Mouse (Mus musculus) CH12.LX (cell line): ENCODE data around the gene Ank3. TPM values are rescaled to one million over a fixed set of nuclear protein-coding genes. Genes with fewer than 3 reads are reported as not detected.

ENCODE experiments used
- DNase-seq: peaks from one replicate; pipeline ENCODE4 v3.0.0-alpha.2; 2013; ENCODE audit errors: extremely low read depth
- H3K27ac ChIP-seq: 2 replicates; pipeline ENCODE4 v1.5.1; 2012; ENCODE audit warnings: low read depth, mild to moderate bottlenecking, control low read depth, moderate library complexity; ENCODE audit not compliant: insufficient read depth
- H3K27me3 ChIP-seq: replicated peaks from 2 replicates; pipeline ENCODE3; 2012; ENCODE audit warnings: inconsistent platforms
- H3K36me3 ChIP-seq, 2 experiments: replicated peaks in 1 of 2; 2 replicates each; pipeline versions ENCODE3 to v1.6.1; 2012; ENCODE audit warnings: inconsistent platforms in 1 of 2, low read length in 1 of 2, mild to moderate bottlenecking in 1 of 2, mixed read lengths in 1 of 2, moderate library complexity in 1 of 2; ENCODE audit not compliant: control insufficient read depth in 1 of 2, insufficient read depth in 1 of 2
- H3K4me1 ChIP-seq, 2 experiments: 2 replicates each; pipeline ENCODE4 v1.6.1; 2012; ENCODE audit warnings: inconsistent platforms in 1 of 2, moderate library complexity in 1 of 2; ENCODE audit not compliant: insufficient read depth in 2 of 2, control insufficient read depth in 1 of 2
- H3K4me2 ChIP-seq: 2 replicates; pipeline ENCODE4 v1.6.1; 2012; ENCODE audit warnings: low read depth, mild to moderate bottlenecking, control low read depth; ENCODE audit not compliant: poor library complexity, insufficient read depth, severe bottlenecking
- H3K4me3 ChIP-seq, 3 experiments: fragments of 150-350 bp in 1 of 3; sonication (generic) in 1 of 3; replicated peaks in 1 of 3; 2 replicates each; pipeline versions ENCODE3 to v1.5.1; 2011 to 2012; ENCODE audit warnings: low read depth in 2 of 3, low read length in 2 of 3, mild to moderate bottlenecking in 2 of 3, moderate library complexity in 2 of 3, control low read depth in 1 of 3, improper control_type of control experiment in 1 of 3, inconsistent platforms in 1 of 3, mixed read lengths in 1 of 3; ENCODE audit not compliant: poor library complexity in 1 of 3
- H3K79me2 ChIP-seq: replicated peaks from 2 replicates; pipeline ENCODE4 v1.6.1; 2012; ENCODE audit warnings: mild to moderate bottlenecking, moderate library complexity; ENCODE audit not compliant: control insufficient read depth, poor library complexity, insufficient read depth, severe bottlenecking; ENCODE audit errors: extremely low read depth
- H3K9ac ChIP-seq: 2 replicates; pipeline ENCODE4 v1.6.1; 2012; ENCODE audit warnings: low read depth, mild to moderate bottlenecking, control low read depth, moderate library complexity; ENCODE audit not compliant: insufficient read depth
- H3K9me3 ChIP-seq: replicated peaks from 2 replicates; pipeline ENCODE3; 2012; ENCODE audit warnings: low read length, inconsistent platforms, mixed read lengths
- CTCF ChIP-seq, 2 experiments: IDR thresholded peaks in 1 of 2; conservative IDR thresholded peaks in 1 of 2; 2 replicates each; pipeline ENCODE4 v1.5.1; 2011 to 2012; ENCODE audit warnings: low read depth in 2 of 2, low read length in 2 of 2, improper control_type of control experiment in 1 of 2, inconsistent platforms in 1 of 2, mild to moderate bottlenecking in 1 of 2, moderate library complexity in 1 of 2
- EP300 ChIP-seq: IDR thresholded peaks from 2 replicates; pipeline ENCODE4 v1.6.1; 2011; ENCODE audit warnings: low read length, improper control_type of control experiment
- KAT2A ChIP-seq: IDR thresholded peaks from 2 replicates; pipeline ENCODE4 v1.6.1; 2012; ENCODE audit warnings: low read length, improper control_type of control experiment, inconsistent platforms; ENCODE audit not compliant: insufficient replicate concordance
- MAFK ChIP-seq: IDR thresholded peaks from 2 replicates; pipeline ENCODE4 v1.6.1; 2011; ENCODE audit warnings: low read length, improper control_type of control experiment; ENCODE audit not compliant: insufficient replicate concordance
- NRF1 ChIP-seq: IDR thresholded peaks from 2 replicates; pipeline ENCODE4 v1.6.1; 2014; ENCODE audit warnings: low read depth, mild to moderate bottlenecking, inconsistent platforms, low read length, improper control_type of control experiment, moderate library complexity
- POLR2AphosphoS2 ChIP-seq: IDR thresholded peaks from 2 replicates; pipeline ENCODE4 v1.6.1; 2011; ENCODE audit warnings: low read depth, low read length, improper control_type of control experiment
- RCOR1 ChIP-seq: conservative IDR thresholded peaks from 2 replicates; pipeline ENCODE4 v1.6.1; 2012; ENCODE audit warnings: low read depth, mild to moderate bottlenecking, inconsistent platforms, low read length, improper control_type of control experiment
- USF1 ChIP-seq: IDR thresholded peaks from 2 replicates; pipeline ENCODE4 v1.6.1; 2014; ENCODE audit warnings: low read depth, mild to moderate bottlenecking, inconsistent platforms, low read length, improper control_type of control experiment
- USF2 ChIP-seq: conservative IDR thresholded peaks from 2 replicates; pipeline ENCODE4 v1.6.1; 2011; ENCODE audit warnings: low read depth, low read length, improper control_type of control experiment
- ZKSCAN1 ChIP-seq: IDR thresholded peaks from 2 replicates; pipeline ENCODE4 v1.6.1; 2012; ENCODE audit warnings: low read depth, inconsistent platforms, low read length, improper control_type of control experiment, borderline replicate concordance
- dilution Hi-C: fragments of 300-500 bp; cut with MboI; formaldehyde crosslinking; loops from 2 replicates; pipeline ENCODE4 v1.14.3; 2020; ENCODE audit warnings: low sequenced_read_pairs; ENCODE audit not compliant: extremely low pct_unique_long_range_greater_than_20kb, extremely low pct_ligation_motif_present
- in situ Hi-C: fragments of 300-500 bp; cut with MboI; formaldehyde crosslinking; loops from 3 replicates; pipeline ENCODE4 v1.14.3; 2019; ENCODE audit warnings: low sequenced_read_pairs, low pct_ligation_motif_present, low pct_unique_long_range_greater_than_20kb, mixed read lengths
- polyA plus RNA-seq: library from polyadenylated mRNA; unstranded; fragments of >175 nt; gene quantifications from 2 replicates; pipeline ENCODE4 v1.2.1, GENCODE M21; 2012; ENCODE audit warnings: low read depth; ENCODE audit not compliant: insufficient read length
- total RNA-seq, 2 experiments: library from RNA; depleted of rRNA; stranded (reverse); fragments of 300-350 nt in 1 of 2; fragments of >200 nt in 1 of 2; gene quantifications; 2 replicates each; pipeline ENCODE4 v1.2.3; 2012 to 2014

The Ank3 gene
- total and polyA plus RNA-seq, 3 experiments = 4.7 to 8.3 (median 6.2) TPM

GRCm38 (mm10) chr10:70013931-70014330, 615.4 kb downstream of the Ank3 start:
- TF ChIP-seq CTCF (conservative IDR thresholded peaks at IDR 0.05 in 1 of 2, IDR thresholded peaks at IDR 0.05 in 1 of 2; ENCODE audit: low read depth in 2 of 2, low read length in 2 of 2) (peak in 1 of 2 experiments; percentile 45; a peak in 2 of 4 replicates), NRF1 (no peak)
- TF ChIP-seq, all 38 proteins: peak for 1
- no peak overlapping the region for H3K4me2 ChIP-seq
- no peak overlapping the region for H3K9ac ChIP-seq
- H3K79me2 ChIP-seq = no peaks in the 10 kb centered on the region
- no peaks in the 10 kb centered on the region for H3K9me3 ChIP-seq
- dilution Hi-C loops (no loop called here), in situ Hi-C loops (no loop called here)
- H3K4me1 ChIP-seq = peaks cover 9 to 14% of the 10 kb centered on the region in 2 experiments
- peaks cover 0 to 23% of the 10 kb centered on the region in 2 experiments for H3K36me3 ChIP-seq
- H3K27ac ChIP-seq = no peak overlapping the region
- no peak for DNase-seq
- no peaks in the 10 kb centered on the region for H3K27me3 ChIP-seq
- no peak overlapping the region for H3K4me3 ChIP-seq

DNA sequence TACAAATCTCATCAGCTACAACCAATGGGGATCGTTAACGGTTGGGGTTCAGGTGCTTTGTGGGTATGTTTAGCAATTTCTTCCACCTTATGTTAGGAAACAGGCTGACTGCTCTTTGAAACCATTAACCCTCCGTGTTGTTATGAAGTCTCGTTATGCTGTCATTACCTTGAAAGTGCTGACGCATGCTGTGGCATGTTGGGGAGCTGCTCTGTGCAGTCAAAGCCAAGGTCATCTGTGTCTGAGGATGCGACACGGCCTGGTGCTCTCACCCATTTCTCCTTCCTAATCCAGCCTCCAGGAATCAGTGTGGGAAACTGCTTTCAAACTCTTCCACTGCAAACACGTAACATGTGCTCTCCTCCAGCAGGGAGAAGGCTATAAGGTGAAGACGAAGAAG, 616.6 kb downstream of the Ank3 start:
- Histone ChIP-seq H3K9ac (no peak overlapping the region), H3K9me3 (peaks cover 3% of the 10 kb centered on the region), H3K27ac (no peak overlapping the region), H3K4me3 (no peak overlapping the region), H3K79me2 (no peaks in the 10 kb centered on the region), H3K4me2 (no peak overlapping the region), H3K4me1 (peaks cover 2% of the 10 kb centered on the region in 2 experiments; a peak in 2 of 4 replicates), H3K36me3 (peaks cover 0 to 20% of the 10 kb centered on the region in 2 experiments), H3K27me3 (no peaks in the 10 kb centered on the region)
- TF ChIP-seq USF1 (no peak), MAFK (no peak), USF2 (no peak), ZKSCAN1 (no peak), POLR2AphosphoS2 (no peak), RCOR1 (no peak)
- in situ Hi-C loops (no loop called here), dilution Hi-C loops (no loop called here)
- DNase-seq = no peak

DNA sequence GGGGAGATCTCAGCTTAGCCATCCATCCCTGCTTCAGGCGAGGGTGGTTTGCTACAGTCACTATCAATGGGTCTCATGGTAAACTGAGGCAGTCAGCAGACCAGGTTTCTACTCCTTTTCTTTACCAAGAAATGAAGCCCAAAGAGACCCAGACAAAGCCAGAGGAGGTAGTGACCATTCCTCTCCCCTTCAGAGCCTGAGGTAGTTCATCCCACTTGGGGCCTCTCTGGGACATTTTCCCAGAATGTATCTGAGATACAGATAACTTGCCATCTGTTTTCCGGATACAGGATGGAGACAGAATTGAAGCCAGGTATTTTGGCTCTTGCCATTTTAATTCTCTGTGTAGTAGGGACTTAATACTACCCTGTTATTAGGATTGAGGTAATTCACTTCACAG, 620.1 kb downstream of the Ank3 start:
- peaks cover 0 to 23% of the 10 kb centered on the region in 2 experiments for H3K36me3 ChIP-seq
- no peak overlapping the region for H3K9ac ChIP-seq
- H3K4me1 ChIP-seq = peaks cover 0 to 2% of the 10 kb centered on the region in 2 experiments; a peak in 1 of 4 replicates
- no peak overlapping the region for H3K4me2 ChIP-seq
- in situ Hi-C loops = no loop called here
- no peak for DNase-seq
- H3K79me2 ChIP-seq = no peaks in the 10 kb centered on the region
- no peak; a peak in 1 of 4 replicates for TF ChIP-seq CTCF (conservative IDR thresholded peaks at IDR 0.05 in 1 of 2, IDR thresholded peaks at IDR 0.05 in 1 of 2; ENCODE audit: low read depth in 2 of 2, low read length in 2 of 2)
- TF ChIP-seq KAT2A = no peak
- no peak for TF ChIP-seq EP300
- H3K9me3 ChIP-seq = peaks cover 4% of the 10 kb centered on the region
- no peaks in the 10 kb centered on the region for H3K27me3 ChIP-seq
- H3K27ac ChIP-seq = no peak overlapping the region
- dilution Hi-C loops = no loop called here
- no peak overlapping the region for H3K4me3 ChIP-seq
